Mouse (Mus musculus): ENCODE measurements around the gene Nucb1. TPM values are rescaled to one million over a fixed set of nuclear protein-coding genes. Genes with fewer than 3 reads are reported as not detected.

The Nucb1 gene
- total RNA-seq, 2 experiments from 2014 or later = 144 to 151 TPM

DNA sequence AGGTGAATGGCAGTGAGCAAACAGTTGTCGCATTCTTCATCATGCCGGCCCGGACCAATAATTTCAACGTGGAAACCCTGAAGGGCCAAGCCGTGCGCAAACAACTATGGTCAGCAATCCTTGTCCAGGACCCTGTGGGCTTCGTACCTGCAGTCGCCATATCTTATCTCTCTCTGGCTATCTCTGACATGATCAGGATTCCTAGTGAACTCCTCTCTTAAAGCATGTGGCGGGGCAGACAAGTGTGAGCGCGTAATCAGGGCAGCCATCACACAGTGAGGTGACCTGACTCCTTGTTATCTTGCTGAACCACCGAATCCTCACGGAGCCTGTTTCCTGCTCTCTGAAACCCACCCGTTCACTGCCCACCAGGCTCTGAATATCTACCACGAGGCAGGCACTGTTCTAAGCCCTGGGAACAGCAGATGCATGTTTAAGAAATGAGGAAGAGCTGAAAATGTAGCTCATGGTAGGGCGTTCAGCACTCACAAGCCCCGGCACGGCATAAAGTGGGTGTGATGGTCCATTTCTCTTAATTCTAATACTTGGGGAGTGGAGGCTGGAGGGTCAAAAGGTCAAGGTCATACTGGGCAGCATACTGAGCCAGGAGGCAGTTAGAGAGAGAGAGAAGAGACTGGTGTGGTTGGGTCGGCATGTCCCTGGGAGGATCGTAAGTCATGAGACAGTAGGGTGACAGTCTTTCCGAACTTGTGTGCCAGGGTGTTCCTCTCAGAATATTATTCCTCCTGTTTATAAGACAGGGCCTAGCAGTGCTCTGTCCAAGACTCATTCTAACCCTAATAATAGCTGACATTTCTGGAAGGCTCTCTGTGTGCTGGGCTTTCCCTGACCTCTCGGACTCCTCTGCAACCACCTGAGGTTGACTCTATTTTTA, 66.4 kb downstream of the Nucb1 start:
- intact Hi-C loops (cut with DNase I) = no loop called here
- DNase-seq = no peak

Small RNA genes within 50 kb of the gene (microRNA-seq; reads per million reads assigned to microRNA genes)
- gene Gm22133 = 0 reads per million in 2 experiments

Other genes starting within 250 kb of the Nucb1 start
- gene Slc6a21, start 232.9 kb downstream of the Nucb1 start, total RNA-seq (2021) = not detected
- gene Trpm4, start 176.6 kb downstream of the Nucb1 start, total RNA-seq (2021) = 10 to 100 TPM; 21.0 to 26.1 TPM
- gene Hrc, start 175.1 kb downstream of the Nucb1 start, total RNA-seq (2021) = 100 to 1,000 TPM; 320 to 351 TPM
- gene Ppfia3, start 143.4 kb downstream of the Nucb1 start, total RNA-seq (2021) = under 1 TPM; 0.22 to 0.31 TPM
- 1 to 10 TPM in 1 of 2 experiments, under 1 TPM in 1; 0.97 to 1.1 TPM for gene Lin7b, start 139.8 kb downstream of the Nucb1 start, total RNA-seq (2021)
- gene Snrnp70, start 114.7 kb downstream of the Nucb1 start, total RNA-seq (2021) = 100 to 1,000 TPM; 146 to 161 TPM
- under 1 TPM; 0.41 to 0.79 TPM for gene Kcna7, start 104.8 kb downstream of the Nucb1 start, total RNA-seq (2021)
- under 1 TPM; 0.22 to 0.26 TPM for gene Ntf5, start 96.7 kb downstream of the Nucb1 start, total RNA-seq (2021)
- not detected for gene Lhb, start 89.6 kb downstream of the Nucb1 start, total RNA-seq (2021)
- gene Gys1, start 75.6 kb downstream of the Nucb1 start, total RNA-seq (2021) = 10 to 100 TPM; 74.6 to 79.0 TPM
- gene Ruvbl2, start 72.3 kb downstream of the Nucb1 start, total RNA-seq (2021) = 10 to 100 TPM; 30.4 to 30.7 TPM
- gene Ftl1, start 50.5 kb downstream of the Nucb1 start, total RNA-seq (2021) = 100 to 1,000 TPM; 232 to 268 TPM
- 10 to 100 TPM; 44.5 to 45.8 TPM for gene Bax, start 43.5 kb downstream of the Nucb1 start, total RNA-seq (2021)
- not detected for gene Tulp2, start 28.5 kb downstream of the Nucb1 start, total RNA-seq (2021)
- gene Gm45808, start 23.6 kb downstream of the Nucb1 start, total RNA-seq (2021) = 1 to 10 TPM; 2.2 to 2.5 TPM
- gene Dhdh, start 21.6 kb downstream of the Nucb1 start, total RNA-seq (2021) = 1 to 10 TPM; 4.7 to 6.0 TPM
- 10 to 100 TPM; 24.5 to 45.4 TPM for gene Ppp1r15a, start 15.9 kb upstream of the Nucb1 start, total RNA-seq (2021)
- 1 to 10 TPM; 4.1 to 5.6 TPM for gene Plekha4, start 15.9 kb upstream of the Nucb1 start, total RNA-seq (2021)
- under 1 TPM; 0.25 to 0.34 TPM for gene Hsd17b14, start 44.5 kb upstream of the Nucb1 start, total RNA-seq (2021)
- gene Bcat2, start 59.7 kb upstream of the Nucb1 start, total RNA-seq (2021) = 10 to 100 TPM; 54.7 to 54.9 TPM
- not detected for gene Fgf21, start 105.1 kb upstream of the Nucb1 start, total RNA-seq (2021)
- gene Fut1, start 106.9 kb upstream of the Nucb1 start, total RNA-seq (2021) = not detected
- under 1 TPM; 0.22 to 0.65 TPM for gene Izumo1, start 111.4 kb upstream of the Nucb1 start, total RNA-seq (2021)
- gene Rasip1, start 117.1 kb upstream of the Nucb1 start, total RNA-seq (2021) = 10 to 100 TPM; 51.9 to 52.4 TPM
- 1 to 10 TPM; 7.5 to 8.5 TPM for gene Mamstr, start 129.6 kb upstream of the Nucb1 start, total RNA-seq (2021)
- gene Fut2, start 156.0 kb upstream of the Nucb1 start, total RNA-seq (2021) = under 1 TPM in 1 of 2 experiments, not detected in 1; 0.38 TPM
- gene Ntn5, start 173.6 kb upstream of the Nucb1 start, total RNA-seq (2021) = under 1 TPM in 1 of 2 experiments, not detected in 1; 0.15 TPM
- gene Sec1, start 184.0 kb upstream of the Nucb1 start, total RNA-seq (2021) = under 1 TPM in 1 of 2 experiments, not detected in 1; 0.22 TPM
- 1 to 10 TPM; 4.2 to 4.6 TPM for gene Car11, start 189.4 kb upstream of the Nucb1 start, total RNA-seq (2021)
- gene Dbp, start 194.7 kb upstream of the Nucb1 start, total RNA-seq (2021) = 10 to 100 TPM; 22.7 to 29.8 TPM
- gene Rpl18, start 205.1 kb upstream of the Nucb1 start, total RNA-seq (2021) = 100 to 1,000 TPM; 698 to 700 TPM
- 10 to 100 TPM; 17.4 to 20.1 TPM for gene Sphk2, start 207.6 kb upstream of the Nucb1 start, total RNA-seq (2021)
- gene Fam83e, start 210.8 kb upstream of the Nucb1 start, total RNA-seq (2021) = under 1 TPM; 0.10 to 0.12 TPM
- gene Spaca4, start 215.4 kb upstream of the Nucb1 start, total RNA-seq (2021) = not detected

Measured in heart, postnatal 10 days (tissue).